Mouse (Mus musculus) forebrain, embryonic 11.5 days (tissue): ENCODE measurements around the gene Adgrg5. TPM values are rescaled to one million over a fixed set of nuclear protein-coding genes. Genes with fewer than 3 reads are reported as not detected.

Experiments
- ATAC-seq: fragments of 200-750 bp; cut with Nextera tagmentation; replicated peaks from 2 replicates; pipeline ENCODE4 v1.8.0; 2017; ENCODE audit warnings: moderate TSS enrichment; ENCODE audit not compliant: low FRiP score
- DNase-seq: peaks from one replicate; pipeline ENCODE4 v3.0.0-alpha.2; 2017; ENCODE audit warnings: low spot score
- H3K27ac ChIP-seq: fragments of 300-500 bp; sonication (generic); 2 replicates; pipeline ENCODE4 v1.5.1; 2014; ENCODE audit warnings: low read depth, low read length
- H3K27me3 ChIP-seq: fragments of 300-500 bp; sonication (generic); 2 replicates; pipeline ENCODE4 v1.6.1; 2014; ENCODE audit warnings: mild to moderate bottlenecking, low read length, mixed read lengths; ENCODE audit not compliant: control insufficient read depth, insufficient read depth
- H3K36me3 ChIP-seq: fragments of 300-500 bp; sonication (generic); 2 replicates; pipeline ENCODE4 v1.6.1; 2014; ENCODE audit warnings: mild to moderate bottlenecking, low read length, moderate library complexity, mixed read lengths; ENCODE audit not compliant: control insufficient read depth, insufficient read depth
- H3K4me1 ChIP-seq: fragments of 300-500 bp; sonication (generic); replicated peaks from 2 replicates; pipeline ENCODE4 v1.6.1; 2014; ENCODE audit warnings: low read length, mixed read lengths; ENCODE audit not compliant: control insufficient read depth, insufficient read depth
- H3K4me2 ChIP-seq: fragments of 300-500 bp; sonication (generic); 2 replicates; pipeline ENCODE4 v1.6.1; 2014; ENCODE audit warnings: low read depth, mild to moderate bottlenecking, low read length, moderate library complexity, mixed read lengths; ENCODE audit not compliant: severe bottlenecking
- H3K4me3 ChIP-seq: fragments of 300-500 bp; sonication (generic); 2 replicates; pipeline ENCODE4 v1.5.1; 2014; ENCODE audit warnings: low read depth, low read length
- H3K9ac ChIP-seq: fragments of 300-500 bp; sonication (generic); 2 replicates; pipeline ENCODE4 v1.6.1; 2014; ENCODE audit warnings: low read length
- H3K9me3 ChIP-seq: fragments of 300-500 bp; sonication (generic); 2 replicates; pipeline ENCODE4 v1.6.1; 2016; ENCODE audit warnings: low read length, mixed read lengths; ENCODE audit not compliant: control insufficient read depth
- WGBS: fragments of 180-500 bp; shearing (Covaris S2); extraction: QIAGEN DNeasy Blood & Tissue Kit; methylation state at CpG from one replicate; pipeline ENCODE4 v1.1.7; 2014; 5-methylcytosine and 5-hydroxymethylcytosine counted together
- polyA plus RNA-seq: library from polyadenylated mRNA; unstranded; fragments of >200 nt; fragmentation: Nextera tagmentation; extraction: Ambion mirVana; gene quantifications from 2 replicates; pipeline ENCODE4 v1.2.1, GENCODE M21; 2014

Adgrg5 gene
- polyA plus RNA-seq: 0.12 and 0.20 TPM in 2 replicates

GRCm38 (mm10) chr8:94923405-94923804 is at the start of gene Adgrg5:
TSS of gene Adgrg5 (plus strand) at chr8:94923694.
- H3K36me3 ChIP-seq: no peaks in the 10 kb centered on the region
- H3K27me3 ChIP-seq: no peaks in the 10 kb centered on the region
- no peak within 1 kb of the TSS for H3K27ac ChIP-seq
- H3K4me1 ChIP-seq: no peaks in the 10 kb centered on the region
- no peaks in the 10 kb centered on the region for H3K9me3 ChIP-seq
- H3K9ac ChIP-seq: no peak within 1 kb of the TSS
- DNase-seq (no peak), ATAC-seq (no peak)
- no peak within 1 kb of the TSS for H3K4me3 ChIP-seq
- no peak within 1 kb of the TSS for H3K4me2 ChIP-seq
- 59% methylated on average over 7 of the region's 8 CpGs for WGBS

- ATAC-seq (no peak), DNase-seq (peak; percentile 82)
- 15% methylated on average over 6 of the region's 6 CpGs for WGBS
- Histone ChIP-seq H3K9me3 (no peaks in the 10 kb centered on the region), H3K27ac (no peak overlapping the region), H3K4me3 (no peak overlapping the region), H3K36me3 (no peaks in the 10 kb centered on the region), H3K4me2 (peak overlapping the region; percentile 98; the same call in 1 of the 2 replicates), H3K4me1 (peaks cover 18% of the 10 kb centered on the region; the same call in 1 of the 2 replicates), H3K9ac (no peak overlapping the region), H3K27me3 (peaks cover 15% of the 10 kb centered on the region)
These were observed 49.1 kb upstream of the Adgrg5 start for GRCm38 (mm10) chr8:94874358-94874757.

- peaks cover 15% of the 10 kb centered on the region for H3K27me3 ChIP-seq
These were observed 48.2 kb upstream of the Adgrg5 start for GRCm38 (mm10) chr8:94875096-94875870.

GRCm38 (mm10) chr8:94875871-94876150 is 47.7 kb upstream of the Adgrg5 start:
- Histone ChIP-seq H3K27me3 (peaks cover 15% of the 10 kb centered on the region), H3K9ac (peak overlapping the region; percentile 51), H3K36me3 (no peaks in the 10 kb centered on the region), H3K4me1 (peaks cover 13% of the 10 kb centered on the region; the same call in 1 of the 2 replicates), H3K27ac (no peak overlapping the region), H3K4me3 (peak overlapping the region; percentile 57), H3K9me3 (no peaks in the 10 kb centered on the region), H3K4me2 (peak overlapping the region; percentile 98)
- WGBS: under 1% methylated on average over 16 of the region's 20 CpGs
- DNase-seq (no peak), ATAC-seq (no peak)

More at GRCm38 (mm10) chr8:94875096-94875870, 48.2 kb upstream of the Adgrg5 start:
- Histone ChIP-seq H3K9ac (peak overlapping the region; percentile 51), H3K4me3 (peak overlapping the region; percentile 57), H3K9me3 (no peaks in the 10 kb centered on the region), H3K27ac (no peak overlapping the region), H3K4me2 (peak overlapping the region; percentile 98), H3K4me1 (peaks cover 18% of the 10 kb centered on the region; the same call in 1 of the 2 replicates), H3K36me3 (no peaks in the 10 kb centered on the region)
- DNase-seq (peak; percentile 62), ATAC-seq (no peak)
- WGBS: 17% methylated on average over 17 of the region's 17 CpGs

- peak; percentile 96 for DNase-seq
- peaks cover 11% of the 10 kb centered on the region; the same call in 1 of the 2 replicates for H3K4me1 ChIP-seq
These were observed 47.2 kb upstream of the Adgrg5 start, which contains the start of gene Dok4 for GRCm38 (mm10) chr8:94876197-94876730. TSS of gene Dok4 (minus strand) at chr8:94876330.

GRCm38 (mm10) chr8:94876820-94877219 is 46.7 kb upstream of the Adgrg5 start:
- WGBS: 53% methylated on average over 3 of the region's 3 CpGs
- Histone ChIP-seq H3K4me1 (peaks cover 9% of the 10 kb centered on the region; the same call in 1 of the 2 replicates), H3K4me3 (no peak overlapping the region), H3K9me3 (no peaks in the 10 kb centered on the region), H3K27me3 (peaks cover 15% of the 10 kb centered on the region), H3K27ac (no peak overlapping the region), H3K4me2 (no peak overlapping the region), H3K36me3 (no peaks in the 10 kb centered on the region), H3K9ac (no peak overlapping the region)
- ATAC-seq (no peak), DNase-seq (no peak)

More at GRCm38 (mm10) chr8:94876197-94876730, 47.2 kb upstream of the Adgrg5 start, which contains the start of gene Dok4:
- Histone ChIP-seq H3K27ac (no peak within 1 kb of the TSS), H3K27me3 (peaks cover 15% of the 10 kb centered on the region), H3K4me2 (peak within 1 kb of the TSS; percentile 98), H3K36me3 (no peaks in the 10 kb centered on the region), H3K4me3 (peak within 1 kb of the TSS; percentile 57), H3K9me3 (no peaks in the 10 kb centered on the region), H3K9ac (peak within 1 kb of the TSS; percentile 51)
- 1% methylated on average over 34 of the region's 37 CpGs for WGBS
- ATAC-seq: peak; percentile 66

GRCm38 (mm10) chr8:94880742-94881141 is 42.8 kb upstream of the Adgrg5 start:
- DNase-seq (no peak), ATAC-seq (no peak)
- Histone ChIP-seq H3K9me3 (no peaks in the 10 kb centered on the region), H3K27ac (no peak overlapping the region), H3K4me3 (no peak overlapping the region), H3K36me3 (no peaks in the 10 kb centered on the region), H3K4me2 (no peak overlapping the region), H3K9ac (no peak overlapping the region), H3K27me3 (no peaks in the 10 kb centered on the region; the same call in 1 of the 2 replicates), H3K4me1 (no peaks in the 10 kb centered on the region; the same call in 1 of the 2 replicates)
- WGBS: 73% methylated on average over 4 of the region's 4 CpGs

- Histone ChIP-seq H3K4me2 (no peak overlapping the region), H3K36me3 (no peaks in the 10 kb centered on the region), H3K27ac (no peak overlapping the region), H3K9me3 (no peaks in the 10 kb centered on the region), H3K27me3 (no peaks in the 10 kb centered on the region), H3K9ac (no peak overlapping the region), H3K4me3 (no peak overlapping the region), H3K4me1 (no peaks in the 10 kb centered on the region)
- DNase-seq: no peak
- 46% methylated on average over 14 of the region's 14 CpGs for WGBS
- no peak for ATAC-seq
These were observed 35.0 kb upstream of the Adgrg5 start for GRCm38 (mm10) chr8:94888383-94889036.
